Mouse (Mus musculus) heart, postnatal 4 days (tissue): ENCODE data around the gene Hpdl. TPM values are rescaled to one million over a fixed set of nuclear protein-coding genes. Genes with fewer than 3 reads are reported as not detected.
A peak's percentile ranks its signal among the peaks of the same experiment; 100 is the strongest.

Experiments
- DNase-seq: peaks from one replicate; pipeline ENCODE4 v3.0.0; 2021
- total RNA-seq, 2 experiments: library from RNA; stranded (reverse); gene quantifications; 2 replicates each; pipeline ENCODE4 v1.2.3; 2021

Hpdl gene
- total RNA-seq, 2 experiments from 2014 or later: 1.3 to 2.2 TPM

- DNase-seq: peak; percentile 53
These were observed 24.9 kb downstream of the Hpdl start for GRCm38 (mm10) chr4:116796442-116797110.

- DNase-seq: no peak
These were observed 27.2 kb downstream of the Hpdl start for GRCm38 (mm10) chr4:116794273-116794672.

GRCm38 (mm10) chr4:116792453-116792852, 29.1 kb downstream of the Hpdl start:
- no peak for DNase-seq

- peak; percentile 87 for DNase-seq
These were observed 32.6 kb downstream of the Hpdl start for GRCm38 (mm10) chr4:116788956-116789355.

GRCm38 (mm10) chr4:116787985-116788760, 33.3 kb downstream of the Hpdl start:
- DNase-seq: no peak

- DNase-seq: no peak
These were observed 34.9 kb downstream of the Hpdl start for GRCm38 (mm10) chr4:116786587-116786986.

GRCm38 (mm10) chr4:116782171-116782570, 39.3 kb downstream of the Hpdl start:
- DNase-seq: no peak

GRCm38 (mm10) chr4:116781366-116781765, 40.1 kb downstream of the Hpdl start:
- DNase-seq: no peak

- DNase-seq: no peak
These were observed 41.0 kb downstream of the Hpdl start for GRCm38 (mm10) chr4:116780541-116780940.

GRCm38 (mm10) chr4:116777079-116777478, 44.4 kb downstream of the Hpdl start:
- no peak for DNase-seq

GRCm38 (mm10) chr4:116776391-116776790, 45.1 kb downstream of the Hpdl start:
- DNase-seq: no peak

Other genes starting within 250 kb of the Hpdl start
- gene Ccdc17, start 225.1 kb downstream of the Hpdl start, total RNA-seq: 1 to 10 TPM; 1.5 to 4.1 TPM
- gene Nasp, start 193.8 kb downstream of the Hpdl start, total RNA-seq: 10 to 100 TPM; 89.1 to 92.2 TPM
- gene Akr1a1, start 170.0 kb downstream of the Hpdl start, total RNA-seq: 100 to 1,000 TPM; 438 to 466 TPM
- gene Prdx1, start 136.2 kb downstream of the Hpdl start, total RNA-seq: 100 to 1,000 TPM; 393 to 438 TPM
- gene Mmachc, start 113.3 kb downstream of the Hpdl start, total RNA-seq: 10 to 100 TPM; 26.5 to 32.4 TPM
- 10 to 100 TPM; 10.2 to 10.5 TPM for gene Ccdc163, start 113.2 kb downstream of the Hpdl start, total RNA-seq
- 1 to 10 TPM; 1.9 to 2.1 TPM for gene Tesk2, start 100.8 kb downstream of the Hpdl start, total RNA-seq
- gene Toe1, start 14.1 kb downstream of the Hpdl start, total RNA-seq: 10 to 100 TPM; 13.3 to 15.4 TPM
- 1 to 10 TPM; 4.0 to 4.2 TPM for gene Mutyh, start 14.0 kb downstream of the Hpdl start, total RNA-seq
- gene Zswim5, start 55.7 kb upstream of the Hpdl start, total RNA-seq: 1 to 10 TPM; 2.1 to 2.4 TPM
- gene Urod, start 172.7 kb upstream of the Hpdl start, total RNA-seq: 10 to 100 TPM; 80.0 to 83.1 TPM
- 10 to 100 TPM; 11.3 to 15.1 TPM for gene Hectd3, start 173.6 kb upstream of the Hpdl start, total RNA-seq
- gene Eif2b3, start 197.7 kb upstream of the Hpdl start, total RNA-seq: 10 to 100 TPM; 19.1 to 20.1 TPM